Mouse (Mus musculus) brain, embryonic 14.5 days (tissue): ENCODE data around the gene Tnfrsf11a.

Experiments used
- CTCF ChIP-seq: fragments of 200-500 bp; IDR thresholded peaks from 2 replicates; pipeline ENCODE4 v1.5.1; 2012; ENCODE audit warnings: inconsistent platforms, mild to moderate bottlenecking, moderate library complexity, borderline replicate concordance; ENCODE audit not compliant: insufficient read depth, insufficient read length; ENCODE audit errors: extremely low read depth
- POLR2A ChIP-seq: fragments of 200-500 bp; IDR thresholded peaks from 2 replicates; pipeline ENCODE4 v1.6.1; 2012; ENCODE audit warnings: mild to moderate bottlenecking, inconsistent platforms, borderline replicate concordance; ENCODE audit not compliant: poor library complexity, insufficient read depth, insufficient read length, severe bottlenecking; ENCODE audit errors: extremely low read depth

DNA sequence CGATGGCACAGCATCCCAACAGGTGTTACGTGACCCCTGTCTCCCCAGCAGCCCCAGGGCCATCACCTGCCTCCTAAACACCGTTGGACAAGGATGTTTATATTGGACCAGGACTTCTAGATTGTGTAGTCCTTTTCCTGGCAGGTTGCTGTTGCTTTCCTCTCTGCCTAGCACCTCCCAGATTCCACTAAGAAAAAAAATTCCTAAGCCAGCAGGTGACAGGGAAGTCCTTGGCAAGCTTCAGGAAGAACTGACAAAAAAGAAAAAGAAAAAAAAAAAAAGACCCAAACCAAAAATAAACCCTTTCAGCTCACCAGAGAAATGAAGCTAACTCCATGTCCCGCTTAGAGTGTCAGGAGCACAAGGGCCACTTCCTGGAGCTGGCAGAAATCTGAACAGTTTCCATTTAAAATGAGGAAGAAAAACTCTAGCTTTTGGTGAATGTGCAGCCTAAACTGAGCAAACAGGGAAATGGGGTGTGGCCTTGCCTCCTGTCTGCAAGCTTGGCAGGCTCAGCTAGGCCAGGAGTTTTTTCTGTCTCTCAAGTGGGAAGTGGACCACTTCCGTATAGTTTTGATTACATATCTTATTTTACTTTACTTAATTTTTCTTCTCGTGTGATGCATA is 6.3 kb downstream of the Tnfrsf11a start:
- no peak for TF ChIP-seq POLR2A
- no peak for TF ChIP-seq CTCF
